7 mouse cellular contexts compared by ENCODE assay signal in genomic region chr4:43507938-43508665, GRCm38 (mm10). TPM values are rescaled to one million over a fixed set of nuclear protein-coding genes. Genes with fewer than 3 reads are reported as not detected.
DNase-seq lines count a peak whose midpoint lies in the region; ATAC-seq and TF ChIP-seq lines count a peak whose summit lies in the region.

No protein-coding gene starts in this region.

- H3K9me3 ChIP-seq in forebrain, embryonic 11.5 days (ENCODE audit: control insufficient read depth, low read length) = no peaks in the 10 kb centered on the region
- H3K9me3 ChIP-seq in limb, embryonic 15.5 days = no peaks in the 10 kb centered on the region

- H3ac ChIP-seq in myocyte (ENCODE audit: control insufficient read depth, insufficient read length) = no peak overlapping the region

- no peak overlapping the region for H3K27ac ChIP-seq in liver, adult 2 months (replicated peaks; ENCODE audit: insufficient read depth, low read depth, low read length)
- no peak overlapping the region for H3K27ac ChIP-seq in forebrain, embryonic 11.5 days (ENCODE audit: low read depth, low read length)
- no peak overlapping the region for H3K27ac ChIP-seq in limb, embryonic 15.5 days

- no peaks in the 10 kb centered on the region; the same call in none of the 2 replicates for H3K4me1 ChIP-seq in liver, adult 2 months (ENCODE audit: control insufficient read depth, insufficient read depth, low read length)
- H3K4me1 ChIP-seq in forebrain, embryonic 11.5 days (replicated peaks; ENCODE audit: control insufficient read depth, insufficient read depth, low read length) = peaks cover 9% of the 10 kb centered on the region; the same call in 1 of the 2 replicates
- peaks cover 27% of the 10 kb centered on the region for H3K4me1 ChIP-seq in limb, embryonic 15.5 days

- TF ChIP-seq CTCF in liver, adult 2 months (IDR thresholded peaks at IDR 0.05; ENCODE audit: low read depth, low read length) = no peak

- no peaks in the 10 kb centered on the region for H3K79me2 ChIP-seq in liver, adult 2 months (ENCODE audit: control insufficient read depth, insufficient read depth, low read length)
- H3K79me2 ChIP-seq in myocyte (ENCODE audit: control insufficient read depth, insufficient read depth) = no peaks in the 10 kb centered on the region

- H3K4me3 ChIP-seq in liver, adult 2 months (ENCODE audit: insufficient read depth, low read depth, low read length) = peak overlapping the region; percentile 61
- H3K4me3 ChIP-seq in forebrain, embryonic 11.5 days (ENCODE audit: low read depth, low read length) = peak overlapping the region; percentile 27
- H3K4me3 ChIP-seq in limb, embryonic 15.5 days = peak overlapping the region; percentile 45
- H3K4me3 ChIP-seq in myocyte = peak overlapping the region; percentile 8

- no peak for TF ChIP-seq POLR2A in liver, adult 2 months (IDR thresholded peaks at IDR 0.05; ENCODE audit: extremely low read depth, insufficient read depth, low read length)
- no peak for TF ChIP-seq POLR2A in myocyte (IDR thresholded peaks at IDR 0.05; ENCODE audit: insufficient read length, low read depth)

- ATAC-seq in forebrain, embryonic 11.5 days (replicated peaks; ENCODE audit: low FRiP score) = peak; percentile 24; the same call in 1 of the 2 replicates
- ATAC-seq in limb, embryonic 15.5 days (ENCODE audit: insufficient number of reproducible peaks, low FRiP score, low TSS enrichment, low read depth) = no peak

- no peaks in the 10 kb centered on the region for H3K36me3 ChIP-seq in liver, adult 2 months (ENCODE audit: control insufficient read depth, insufficient read depth, low read length)
- H3K36me3 ChIP-seq in forebrain, embryonic 11.5 days (ENCODE audit: control insufficient read depth, insufficient read depth, low read length) = no peaks in the 10 kb centered on the region
- H3K36me3 ChIP-seq in limb, embryonic 15.5 days = no peaks in the 10 kb centered on the region
- H3K36me3 ChIP-seq in myocyte (ENCODE audit: control insufficient read depth, insufficient read depth) = no peaks in the 10 kb centered on the region

- WGBS in liver, adult 2 months = 10% methylated on average over 21 of the region's 22 CpGs
- 14% methylated on average over 21 of the region's 22 CpGs for WGBS in forebrain, embryonic 11.5 days
- WGBS in limb, embryonic 15.5 days = 7% methylated on average over 22 of the region's 22 CpGs

- peak overlapping the region; percentile 69 for H3K4me2 ChIP-seq in forebrain, embryonic 11.5 days (ENCODE audit: low read depth, low read length, severe bottlenecking)
- peak overlapping the region; percentile 80 for H3K4me2 ChIP-seq in limb, embryonic 15.5 days
- peak overlapping the region; percentile 45 for H3K4me2 ChIP-seq in myocyte (ENCODE audit: low read depth)

- no peak for DNase-seq in liver, adult 2 months (ENCODE audit: extremely low read depth, low read depth, low spot score)
- no peak for DNase-seq in liver
- DNase-seq in forebrain, embryonic 11.5 days (ENCODE audit: low spot score) = no peak
- DNase-seq in testis, postnatal 14 days (ENCODE audit: low spot score) = no peak
- DNase-seq in gastrocnemius, adult 8-10 months (ENCODE audit: low spot score in 2 of 2) = no peak

- H3K27me3 ChIP-seq in liver, adult 2 months (ENCODE audit: control insufficient read depth, insufficient read depth, low read length) = no peaks in the 10 kb centered on the region
- H3K27me3 ChIP-seq in forebrain, embryonic 11.5 days (ENCODE audit: control insufficient read depth, insufficient read depth, low read length) = peaks cover 3% of the 10 kb centered on the region
- no peaks in the 10 kb centered on the region; the same call in 1 of the 2 replicates for H3K27me3 ChIP-seq in limb, embryonic 15.5 days
- no peaks in the 10 kb centered on the region for H3K27me3 ChIP-seq in myocyte (ENCODE audit: control insufficient read depth, insufficient read depth, insufficient read length)

- H3K9ac ChIP-seq in liver, adult 2 months (ENCODE audit: low read depth, low read length) = peak overlapping the region; percentile 63
- peak overlapping the region; percentile 44 for H3K9ac ChIP-seq in forebrain, embryonic 11.5 days (ENCODE audit: low read length)
- 0 out of 2 replicates have a peak overlapping the region, but pooled peaks have one; percentile 29 for H3K9ac ChIP-seq in limb, embryonic 15.5 days

TF ChIP-seq in myocyte, 11 proteins besides CTCF, POLR2A, EP300 and RAD21:
- TF ChIP-seq CEBPB (IDR thresholded peaks at IDR 0.05; ENCODE audit: insufficient read depth, poor library complexity, severe bottlenecking) = no peak
- no peak for TF ChIP-seq TCF3 (IDR thresholded peaks at IDR 0.05; ENCODE audit: insufficient read length, low read depth)
- TF ChIP-seq MAX (IDR thresholded peaks at IDR 0.05; ENCODE audit: low read depth) = no peak

RNA-seq across cellular contexts. Expression of gene Car9, which starts 1.3 kb away (rescaled TPM):
- 0.20 and 0.28 TPM in 2 replicates for total RNA-seq in liver, adult 2 months (2014; rRNA removed)
- 0.14 and 0.20 TPM in 2 replicates for polyA plus RNA-seq in liver, adult 2 months (2012; rRNA removed)
- 0.52 and 0.87 TPM in 2 replicates for polyA plus RNA-seq in forebrain, embryonic 11.5 days (2014; fragmentation: Nextera tagmentation; extraction: Ambion mirVana)
- polyA plus RNA-seq in limb, embryonic 15.5 days (2015; fragmentation: Nextera tagmentation; extraction: Ambion mirVana) = 4.1 and 6.8 TPM in 2 replicates
- 10.7 TPM for polyA plus RNA-seq in myocyte (2012; fragmentation: generic; extraction: Trizol)
- 1 to 10 TPM; 3.2 to 8.8 (median 3.8) TPM for total RNA-seq in gastrocnemius, adult 8-10 months (2022)

RNA-seq across cellular contexts. Expression of gene Arhgef39, which starts 8.6 kb away (rescaled TPM):
- 0.74 and 0.94 TPM in 2 replicates for total RNA-seq in liver, adult 2 months (2014; rRNA removed)
- 0.81 and 1.4 TPM in 2 replicates for polyA plus RNA-seq in liver, adult 2 months (2012; rRNA removed)
- polyA plus RNA-seq in forebrain, embryonic 11.5 days (2014; fragmentation: Nextera tagmentation; extraction: Ambion mirVana) = 55.3 and 61.1 TPM in 2 replicates
- 35.2 and 37.5 TPM in 2 replicates for polyA plus RNA-seq in limb, embryonic 15.5 days (2015; fragmentation: Nextera tagmentation; extraction: Ambion mirVana)
- 5.7 TPM for polyA plus RNA-seq in myocyte (2012; fragmentation: generic; extraction: Trizol)
- not detected for total RNA-seq in gastrocnemius, adult 8-10 months (2022)

RNA-seq across cellular contexts. Expression of gene Ccdc107, which starts 15.4 kb away (rescaled TPM):
- total RNA-seq in liver, adult 2 months (2014; rRNA removed) = 190 and 221 TPM in 2 replicates
- polyA plus RNA-seq in liver, adult 2 months (2012; rRNA removed) = 260 and 344 TPM in 2 replicates
- polyA plus RNA-seq in forebrain, embryonic 11.5 days (2014; fragmentation: Nextera tagmentation; extraction: Ambion mirVana) = 50.3 and 54.3 TPM in 2 replicates
- 78.9 and 81.9 TPM in 2 replicates for polyA plus RNA-seq in limb, embryonic 15.5 days (2015; fragmentation: Nextera tagmentation; extraction: Ambion mirVana)
- 111 TPM for polyA plus RNA-seq in myocyte (2012; fragmentation: generic; extraction: Trizol)
- 10 to 100 TPM; 19.2 to 34.9 (median 25.5) TPM for total RNA-seq in gastrocnemius, adult 8-10 months (2022)

RNA-seq across cellular contexts. Expression of gene Tpm2, which starts 15.5 kb away (rescaled TPM):
- 1.8 and 8.4 TPM in 2 replicates for total RNA-seq in liver, adult 2 months (2014; rRNA removed)
- 3.8 TPM in 2 replicates for polyA plus RNA-seq in liver, adult 2 months (2012; rRNA removed)
- polyA plus RNA-seq in forebrain, embryonic 11.5 days (2014; fragmentation: Nextera tagmentation; extraction: Ambion mirVana) = 46.7 and 52.7 TPM in 2 replicates
- 394 and 952 TPM in 2 replicates for polyA plus RNA-seq in limb, embryonic 15.5 days (2015; fragmentation: Nextera tagmentation; extraction: Ambion mirVana)
- polyA plus RNA-seq in myocyte (2012; fragmentation: generic; extraction: Trizol) = 2,542 TPM
- total RNA-seq in gastrocnemius, adult 8-10 months (2022) = 1,000 to 10,000 TPM; 3,728 to 5,173 (median 4,676) TPM

RNA-seq across cellular contexts. Expression of gene Sit1, which starts 24.6 kb away (rescaled TPM):
- total RNA-seq in liver, adult 2 months (2014; rRNA removed) = not detected in 2 replicates
- 0.13 and 0.51 TPM in 2 replicates for polyA plus RNA-seq in liver, adult 2 months (2012; rRNA removed)
- not detected in 2 replicates for polyA plus RNA-seq in forebrain, embryonic 11.5 days (2014; fragmentation: Nextera tagmentation; extraction: Ambion mirVana)
- not detected in 2 replicates for polyA plus RNA-seq in limb, embryonic 15.5 days (2015; fragmentation: Nextera tagmentation; extraction: Ambion mirVana)
- polyA plus RNA-seq in myocyte (2012; fragmentation: generic; extraction: Trizol) = not detected
- not detected for total RNA-seq in gastrocnemius, adult 8-10 months (2022)

Comparison
In these comparisons a context has a peak if more than half of its experiments do, and no peak if none do; other contexts are left out.
1. H3K4me3 ChIP-seq: peak in every context shown above with its lines; median percentile 61 in liver, adult 2 months; 45 in limb, embryonic 15.5 days; 27 in forebrain, embryonic 11.5 days; 8 in myocyte.